Mouse (Mus musculus) right cerebral cortex, postnatal 10 days (tissue): Measurements from ENCODE around the gene 4930432M17Rik.

Source experiments
- DNase-seq, 2 experiments: peaks; one replicate each; pipeline ENCODE4 v3.0.0; 2021; ENCODE audit warnings: low spot score in 2 of 2

The 4930432M17Rik gene

DNA sequence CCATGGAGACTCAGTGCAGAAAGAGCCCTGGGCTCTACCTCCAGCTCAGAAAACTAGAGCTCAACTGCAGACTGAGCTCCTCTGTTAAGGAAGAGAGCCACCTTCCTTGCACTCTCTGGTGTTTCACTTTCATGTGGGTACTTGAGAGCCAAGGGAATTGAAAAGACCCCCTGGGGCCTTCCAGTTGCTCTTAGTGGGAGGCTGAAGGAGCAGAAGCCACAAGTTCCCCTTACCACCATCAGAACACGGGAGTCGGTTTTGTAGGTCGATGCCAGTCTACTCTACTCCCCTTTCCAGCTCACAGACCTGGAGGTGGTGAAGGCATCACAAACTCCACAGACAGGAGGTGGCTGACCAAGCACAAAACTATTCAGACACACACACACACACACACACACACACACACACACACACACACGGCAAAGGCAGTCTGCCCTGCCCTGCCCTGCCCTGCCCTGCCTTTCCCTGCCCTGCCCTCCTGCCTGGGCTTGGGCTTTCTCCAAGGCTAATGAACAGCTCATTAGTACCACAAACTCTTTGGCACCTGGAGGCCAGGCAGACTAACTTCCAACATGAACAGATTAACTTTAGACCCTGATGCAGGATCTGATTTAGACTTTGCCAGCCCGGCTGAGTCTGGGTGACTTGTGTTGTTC is 1.7 kb downstream of the 4930432M17Rik start:
- no peak for DNase-seq

DNA sequence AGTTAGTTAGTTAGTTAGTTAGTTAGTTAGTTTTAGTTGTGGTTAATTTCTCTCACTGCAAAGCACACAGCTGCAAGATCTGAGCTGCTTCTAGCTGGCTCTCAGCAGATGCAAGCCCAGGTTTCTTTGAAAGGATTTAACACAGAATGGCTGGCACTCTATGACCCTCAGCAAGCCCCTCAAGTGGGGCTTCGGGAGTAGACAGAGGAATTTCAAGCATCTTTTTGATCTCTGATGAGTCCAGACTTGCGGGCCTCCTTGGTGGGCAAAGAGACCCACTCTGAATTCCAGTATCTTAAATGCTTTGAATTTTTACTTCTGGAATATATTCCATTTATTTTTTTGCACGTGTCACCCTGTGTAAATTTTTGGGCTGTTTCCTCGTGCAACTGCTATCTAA is 8.4 kb downstream of the 4930432M17Rik start:
- DNase-seq = no peak

DNA sequence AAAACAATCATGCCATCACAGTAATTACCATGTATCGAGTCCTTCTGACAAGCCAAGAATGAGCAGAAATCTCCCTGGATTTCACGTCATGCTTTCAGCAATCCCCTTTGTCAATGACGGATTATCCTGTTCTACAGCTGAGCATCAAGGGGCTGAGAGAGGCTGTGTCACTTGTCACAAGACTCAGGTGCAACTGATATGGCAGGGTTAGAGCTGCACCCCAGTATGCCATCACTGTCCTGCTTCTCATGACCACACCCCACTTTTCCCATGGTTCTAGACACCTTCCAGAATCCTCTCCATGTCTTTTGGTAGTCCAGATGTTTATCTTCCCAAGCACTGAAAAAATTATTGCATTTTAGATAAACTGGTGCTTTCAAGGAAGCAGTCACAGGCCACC is 8.9 kb downstream of the 4930432M17Rik start:
- DNase-seq = no peak

DNA sequence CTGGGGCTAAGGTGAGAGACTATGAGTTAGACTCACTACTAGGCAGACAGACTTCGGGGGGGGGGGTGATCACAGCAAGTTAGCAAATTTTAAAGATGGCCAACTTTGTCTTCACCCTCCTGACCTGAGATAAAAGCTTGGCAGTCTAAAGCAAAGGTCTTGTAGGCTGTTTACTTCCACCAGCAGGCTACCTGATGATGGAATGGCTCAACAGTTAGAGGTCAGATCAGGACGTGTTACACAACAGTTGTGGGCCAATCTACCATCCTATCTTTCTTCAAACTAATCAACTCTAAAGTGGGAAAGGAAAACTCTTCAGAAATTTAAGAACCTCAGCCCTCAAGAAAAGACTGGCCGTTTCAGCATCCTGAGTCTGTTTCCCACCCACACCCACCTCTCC is 9.6 kb downstream of the 4930432M17Rik start:
- DNase-seq = no peak

DNA sequence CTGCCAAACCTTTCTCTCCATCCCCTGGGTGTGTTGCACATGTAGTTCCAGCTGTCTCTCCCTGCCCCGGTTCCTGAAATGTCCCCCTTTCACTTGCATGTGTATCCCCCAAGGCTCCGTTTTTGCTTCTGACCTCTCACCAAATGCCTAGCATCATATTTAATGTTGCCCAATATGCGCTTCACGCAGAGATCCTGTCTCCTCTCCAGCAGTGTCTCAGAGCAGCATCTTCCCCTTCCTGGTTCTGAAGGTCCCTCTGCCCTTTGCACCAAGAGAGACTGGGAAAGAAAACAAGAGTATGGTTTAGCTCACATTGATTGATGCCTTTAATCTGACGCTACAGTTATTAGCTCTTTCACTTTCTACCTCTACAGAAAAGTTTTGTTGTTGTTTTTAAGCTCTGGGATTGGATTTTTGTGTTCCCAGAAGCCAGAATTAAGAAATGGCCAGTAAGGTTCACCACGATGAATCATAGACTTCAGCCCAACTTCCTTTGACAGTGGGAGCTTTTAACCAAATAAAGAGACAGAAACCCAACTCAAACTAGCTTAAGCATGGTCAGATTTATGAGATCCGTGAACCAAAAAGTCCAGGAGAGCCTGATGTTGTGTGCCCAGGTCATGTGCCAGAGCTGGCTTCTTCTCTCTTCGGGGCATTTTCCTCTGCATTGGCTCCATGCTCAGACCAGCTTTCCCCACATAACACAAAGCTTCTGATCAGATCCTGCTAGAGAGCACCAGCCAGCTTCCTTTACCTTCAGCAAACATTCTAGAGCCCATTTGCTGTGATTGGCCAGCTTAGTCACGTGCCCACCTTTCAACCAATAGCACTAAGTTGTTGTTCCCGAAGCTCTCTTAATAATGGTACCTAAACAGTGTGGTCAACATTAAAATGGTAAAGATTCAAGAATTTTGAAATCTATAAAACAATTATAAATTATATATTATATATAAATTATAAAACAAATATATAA is 12.2 kb downstream of the 4930432M17Rik start:
- DNase-seq = no peak

DNA sequence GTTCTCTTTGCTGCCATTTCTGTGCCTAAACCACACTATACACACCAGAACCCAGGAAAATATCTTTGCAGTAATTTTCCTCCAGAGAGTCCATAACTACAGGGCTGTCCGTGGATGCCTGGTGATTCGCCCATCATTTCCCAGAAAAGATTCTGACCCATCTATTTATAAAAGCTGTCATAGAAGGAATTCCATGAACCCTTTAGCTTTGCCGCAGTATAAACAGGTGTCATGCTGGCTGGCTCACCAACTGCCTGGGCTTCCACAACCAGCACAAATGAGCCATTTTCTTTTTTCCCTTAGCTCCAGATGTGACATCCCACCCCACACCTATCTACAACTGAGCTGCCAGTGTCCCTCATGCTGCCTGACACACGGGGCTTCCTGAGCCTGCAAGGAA is 14.0 kb downstream of the 4930432M17Rik start:
- DNase-seq = no peak

DNA sequence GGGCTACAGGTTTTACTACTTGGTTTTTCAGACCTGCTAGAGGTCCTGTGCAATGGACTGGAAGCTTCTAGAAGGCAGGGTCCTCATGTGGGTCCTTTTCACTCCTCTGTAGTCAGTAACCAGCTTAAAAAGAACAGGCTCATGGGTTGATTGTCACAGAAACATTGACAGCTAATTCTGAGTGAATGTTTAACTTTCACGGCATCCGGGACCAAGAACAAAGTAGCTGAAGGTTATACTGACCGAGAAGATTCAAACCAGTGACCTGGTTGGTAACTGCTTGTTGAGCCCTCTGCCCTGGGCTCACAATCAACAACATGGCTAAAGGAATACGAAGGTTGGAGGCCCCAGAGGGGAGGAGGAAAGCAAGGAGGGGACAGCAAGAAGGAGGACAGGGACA is 14.4 kb downstream of the 4930432M17Rik start:
- no peak for DNase-seq

DNA sequence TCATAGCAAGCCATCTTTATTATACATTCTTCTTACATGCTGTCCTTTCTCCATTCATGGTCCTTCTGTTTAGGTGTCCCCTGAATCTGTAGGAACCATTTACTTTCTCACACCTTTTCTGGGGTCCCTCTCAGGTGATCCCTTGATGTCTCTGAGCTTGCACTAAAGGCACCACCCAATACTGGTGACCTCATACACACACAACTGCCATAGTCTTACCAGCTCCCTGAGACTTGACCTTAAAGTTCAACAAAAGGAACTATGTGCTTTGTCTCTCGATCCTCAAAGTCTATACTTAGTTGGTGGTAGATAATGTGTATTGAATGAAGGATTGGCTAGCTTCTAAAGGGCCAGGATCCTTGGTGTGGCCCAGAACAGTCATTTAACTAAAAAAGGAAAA is 15.4 kb downstream of the 4930432M17Rik start:
- no peak for DNase-seq

DNA sequence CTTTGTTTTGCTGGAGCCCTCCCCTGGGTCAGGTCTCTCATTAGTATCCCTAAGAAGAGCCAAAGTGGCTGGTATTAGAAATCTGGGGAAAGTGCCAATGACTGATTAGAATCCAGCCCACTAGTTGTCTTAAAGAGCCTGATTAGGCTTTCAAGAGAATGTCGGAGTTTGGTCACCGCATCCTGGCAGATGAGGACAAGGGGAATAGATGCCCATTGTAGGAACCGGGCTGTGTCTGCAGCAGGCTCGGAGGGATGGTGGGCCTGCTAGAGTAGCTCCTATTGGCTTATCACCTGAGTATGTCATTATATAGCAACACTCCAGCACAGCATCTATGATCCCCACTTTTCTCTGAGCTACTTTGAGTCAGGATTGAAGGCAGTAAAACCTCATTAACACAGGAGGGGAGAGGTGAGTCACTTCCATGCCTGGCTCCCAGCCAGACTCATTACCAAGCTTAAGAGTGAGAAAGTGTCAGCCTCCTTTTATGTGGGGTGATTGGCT is 15.9 kb downstream of the 4930432M17Rik start:
- DNase-seq = peak; percentile 60 to 64

DNA sequence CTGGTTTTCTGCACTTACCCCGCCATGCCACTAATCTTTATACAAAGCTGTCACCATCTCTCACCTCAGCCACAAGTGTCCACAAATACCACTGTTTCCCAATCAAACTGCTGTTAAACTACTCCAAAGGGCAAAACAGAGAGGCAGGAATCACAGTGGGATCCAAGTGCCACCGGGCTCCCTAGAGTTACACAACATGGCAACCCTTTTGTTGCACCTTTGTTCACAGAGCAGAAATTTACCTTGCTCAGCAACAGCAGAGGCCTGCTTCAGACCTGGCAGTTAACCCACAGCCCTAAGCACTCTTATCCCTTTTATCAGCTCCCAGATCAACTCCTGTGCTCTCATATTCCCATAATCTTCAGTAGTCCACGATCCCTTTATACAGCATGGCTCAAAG is 17.2 kb downstream of the 4930432M17Rik start:
- no peak for DNase-seq

DNA sequence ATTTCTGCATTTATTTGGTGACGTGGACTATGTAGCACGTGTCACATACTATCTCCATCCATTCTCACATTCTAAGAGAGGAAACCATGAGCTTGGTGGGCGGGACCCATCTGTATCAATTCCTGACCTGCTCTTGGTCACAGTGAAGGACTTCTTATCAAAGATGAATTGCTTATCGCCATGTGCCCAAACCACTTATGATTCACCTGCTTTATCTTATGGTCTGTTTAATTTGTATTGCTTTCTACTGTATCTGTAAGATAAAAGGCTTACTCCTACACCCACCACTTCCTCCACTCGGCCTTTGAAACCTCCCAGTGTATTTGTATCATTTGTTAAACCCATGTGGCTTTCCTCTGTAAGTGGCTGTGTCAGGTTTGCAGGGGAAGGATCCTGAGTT is 18.5 kb downstream of the 4930432M17Rik start:
- DNase-seq = no peak

DNA sequence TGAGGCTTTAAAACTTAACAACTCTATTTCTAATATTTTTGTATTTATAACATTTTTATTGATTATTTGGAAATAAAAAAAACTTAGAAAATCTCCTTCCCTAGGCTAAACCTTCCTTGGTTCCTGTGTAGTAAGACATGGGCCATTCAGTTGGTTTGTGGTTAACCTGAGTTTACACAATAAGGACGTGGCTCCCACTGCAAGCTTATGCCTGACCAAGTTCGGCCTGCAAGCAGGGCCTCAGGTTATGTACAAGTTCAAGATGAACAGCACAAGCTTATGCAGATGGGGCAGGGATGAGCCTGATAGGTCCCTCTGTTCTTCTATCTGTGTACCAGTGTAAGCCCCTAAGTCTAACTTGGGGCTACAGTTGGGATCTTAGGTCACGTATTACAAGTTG is 19.1 kb downstream of the 4930432M17Rik start:
- DNase-seq = no peak

DNA sequence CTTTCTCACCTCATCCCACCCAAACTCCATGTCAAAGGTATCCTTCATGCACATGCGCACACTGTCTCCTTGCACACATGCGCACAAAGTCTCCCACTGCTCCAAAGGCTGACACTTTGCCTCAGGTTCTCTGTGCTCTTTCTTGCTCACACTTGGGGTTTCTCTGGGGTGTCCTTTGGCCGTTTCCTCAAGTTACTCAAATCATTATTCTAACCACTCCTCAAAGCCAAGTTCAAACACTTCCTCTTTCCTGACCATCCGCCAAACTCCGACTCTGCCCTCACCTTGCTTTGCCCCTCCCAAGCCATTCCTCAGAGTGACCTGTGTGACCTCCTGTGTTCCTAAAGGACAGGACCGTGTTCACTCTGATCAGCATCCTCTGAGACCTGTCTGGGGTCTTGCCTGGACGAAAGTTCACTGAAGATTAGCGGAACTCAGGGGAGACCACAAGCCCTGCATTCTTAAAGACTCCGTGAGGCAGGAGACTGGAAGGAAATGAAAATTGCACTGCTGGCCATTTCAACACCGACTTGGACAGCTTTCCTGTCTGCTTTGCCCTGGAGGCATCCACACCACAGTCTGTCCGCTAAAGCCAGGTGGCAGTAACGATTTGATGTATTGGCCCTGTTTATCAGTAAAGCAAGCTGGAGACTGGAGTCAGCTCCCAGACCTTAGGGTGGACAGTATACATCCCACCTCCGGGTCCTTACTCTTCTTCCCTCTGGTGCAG is 22.6 kb downstream of the 4930432M17Rik start:
- no peak for DNase-seq

DNA sequence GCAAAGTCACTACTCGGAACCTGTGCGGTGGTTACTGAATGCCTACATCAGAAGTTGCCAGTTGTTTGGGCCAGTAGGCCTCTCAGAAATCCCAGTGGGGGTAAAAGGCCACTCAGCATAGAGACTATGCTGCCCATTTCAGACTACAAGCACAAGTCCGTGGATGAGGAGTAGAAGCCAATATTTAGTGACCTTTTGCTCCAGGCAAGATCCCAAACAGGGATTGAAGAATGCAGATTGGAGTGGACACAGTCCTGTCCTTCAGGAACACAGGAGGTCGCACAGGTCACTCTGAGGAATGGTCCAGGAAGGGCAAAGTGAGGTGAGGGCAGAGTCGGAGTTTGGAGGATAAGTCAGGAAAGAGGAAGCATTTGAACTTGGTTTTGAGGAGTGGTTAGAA is 23.2 kb downstream of the 4930432M17Rik start:
- DNase-seq = no peak

DNA sequence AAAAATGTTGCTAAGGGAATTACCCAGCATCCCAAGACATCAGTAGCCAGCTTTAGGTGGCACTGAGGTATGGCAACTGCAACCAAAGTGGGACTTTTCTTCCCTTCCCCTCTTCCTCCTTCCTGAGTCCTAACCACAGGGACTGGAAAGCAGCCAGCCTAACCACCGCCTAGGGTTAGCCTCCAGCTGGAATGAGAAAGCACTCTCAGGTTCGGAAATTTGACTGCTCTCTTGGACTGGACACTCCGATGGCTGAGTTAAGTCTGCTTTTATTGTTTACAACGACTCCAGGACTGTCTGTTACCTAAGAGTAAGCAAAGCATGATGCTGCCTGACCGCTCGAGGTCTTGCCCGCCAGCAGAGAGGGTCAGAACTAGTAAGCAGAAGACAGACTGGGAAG is 26.6 kb downstream of the 4930432M17Rik start:
- no peak for DNase-seq

DNA sequence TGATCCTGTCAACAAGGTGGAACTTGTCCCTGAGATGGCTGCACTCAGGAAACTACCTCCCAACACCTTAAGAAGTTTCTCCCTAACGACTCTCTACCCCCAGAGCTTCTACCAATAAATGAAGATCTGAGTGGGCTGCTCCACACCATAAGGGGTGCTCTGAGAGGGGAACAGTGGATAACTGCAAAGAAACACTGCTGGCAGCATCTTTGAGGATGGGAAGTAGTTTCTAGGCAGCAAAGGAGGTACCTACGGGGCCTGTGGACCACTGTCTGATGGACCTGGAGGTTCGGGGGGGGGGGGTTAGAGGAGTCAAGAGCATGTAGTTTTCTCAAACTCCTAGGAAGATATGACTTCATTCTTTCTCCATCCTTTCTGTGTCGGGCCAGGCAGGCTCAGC is 28.8 kb downstream of the 4930432M17Rik start:
- no peak for DNase-seq

DNA sequence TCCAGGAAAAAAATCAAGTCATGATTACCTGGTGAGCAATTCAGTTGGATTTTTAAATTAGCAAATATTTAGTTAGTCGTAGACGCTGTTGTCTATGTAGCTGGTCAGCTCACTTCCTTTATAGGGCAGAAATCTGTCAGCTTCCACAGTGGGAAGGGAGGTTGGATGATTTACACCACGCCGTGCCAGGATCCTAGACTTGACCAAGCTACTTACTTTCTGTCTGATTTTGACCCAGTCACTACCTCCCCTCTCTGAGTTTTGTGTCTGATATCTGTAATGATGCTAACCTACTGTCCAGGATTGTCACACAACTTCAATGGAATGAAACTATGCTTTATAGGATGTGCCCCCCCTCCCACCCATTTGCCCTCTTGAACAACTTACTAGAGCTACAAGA is 29.3 kb downstream of the 4930432M17Rik start:
- DNase-seq = no peak

DNA sequence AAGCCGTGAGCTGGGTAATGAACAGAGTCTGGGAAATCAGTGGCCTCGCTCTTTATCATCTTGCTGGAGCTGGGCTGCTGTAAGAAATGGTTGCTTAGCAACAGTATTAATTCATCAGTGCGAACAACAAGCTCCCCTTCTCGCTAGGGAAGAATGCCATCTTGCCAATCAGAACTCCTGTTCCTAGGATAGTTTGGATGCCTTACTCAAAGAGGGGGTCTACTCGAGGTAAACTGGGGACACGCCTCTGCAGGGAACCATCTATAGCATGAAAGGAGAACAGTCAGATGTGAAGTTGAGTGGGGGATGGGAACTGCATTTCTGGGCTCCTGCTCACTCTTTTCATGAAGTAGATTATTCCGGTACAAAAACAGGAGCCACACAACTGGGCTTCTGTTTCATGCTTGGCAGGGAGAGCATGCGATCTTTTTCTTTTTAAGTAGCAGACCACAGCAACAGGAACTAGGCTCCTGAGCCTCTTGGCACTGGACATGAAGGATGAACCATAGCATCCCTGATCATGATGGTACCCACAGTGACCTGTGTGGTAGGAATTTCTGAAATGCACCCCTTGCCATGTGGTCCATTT is 29.9 kb downstream of the 4930432M17Rik start:
- peak; percentile 81 to 92 for DNase-seq

DNA sequence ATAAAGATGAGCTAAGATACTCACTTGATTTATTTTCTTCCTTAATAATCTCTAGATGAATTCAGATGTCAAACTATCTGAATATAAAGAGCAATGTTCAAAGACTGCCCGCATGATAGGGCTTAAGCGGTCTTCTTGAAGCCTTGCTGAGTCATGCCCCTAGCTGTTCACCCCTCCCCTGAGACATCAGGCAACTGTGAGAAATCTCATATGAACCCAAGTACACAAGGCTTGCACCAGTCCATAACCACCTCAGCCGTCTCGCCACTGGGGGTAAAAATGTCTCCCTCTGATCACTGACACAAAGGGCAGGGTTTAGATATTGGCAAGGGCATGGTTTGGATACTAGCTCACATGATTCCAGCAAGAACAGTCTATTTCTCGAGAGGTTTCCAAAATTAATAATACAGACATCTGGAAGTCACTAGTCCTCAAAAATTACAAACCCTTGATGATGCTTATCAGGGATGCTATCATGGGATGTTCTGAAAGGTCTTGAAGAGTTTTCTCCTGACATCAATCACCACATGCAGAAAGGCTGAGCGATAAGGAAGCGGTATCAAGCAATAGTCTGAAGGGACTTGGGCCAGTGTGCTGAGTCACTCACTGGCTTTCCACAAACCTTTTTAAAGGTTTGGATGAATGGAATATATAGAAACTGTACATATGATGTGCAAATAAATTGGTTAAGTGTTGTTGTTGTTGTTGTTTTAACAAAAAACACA is 32.8 kb downstream of the 4930432M17Rik start:
- no peak for DNase-seq

DNA sequence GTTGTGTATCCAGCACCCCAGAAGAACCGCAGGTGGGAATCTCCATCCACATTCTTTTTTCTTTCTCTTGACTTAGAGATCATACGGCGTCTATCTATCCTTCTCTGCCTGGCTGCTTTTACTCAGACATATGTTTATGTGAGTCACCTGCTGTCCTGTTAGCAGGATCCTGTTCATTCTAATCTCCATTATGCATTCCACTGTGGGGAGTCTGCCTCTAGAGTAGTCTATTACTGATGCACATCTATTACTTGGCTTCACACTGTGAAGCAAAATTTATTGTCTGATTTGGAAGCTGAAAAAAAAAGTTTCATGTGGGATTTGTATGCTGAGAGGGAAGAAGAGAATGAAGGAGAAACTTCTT is 33.3 kb downstream of the 4930432M17Rik start:
- DNase-seq = no peak

DNA sequence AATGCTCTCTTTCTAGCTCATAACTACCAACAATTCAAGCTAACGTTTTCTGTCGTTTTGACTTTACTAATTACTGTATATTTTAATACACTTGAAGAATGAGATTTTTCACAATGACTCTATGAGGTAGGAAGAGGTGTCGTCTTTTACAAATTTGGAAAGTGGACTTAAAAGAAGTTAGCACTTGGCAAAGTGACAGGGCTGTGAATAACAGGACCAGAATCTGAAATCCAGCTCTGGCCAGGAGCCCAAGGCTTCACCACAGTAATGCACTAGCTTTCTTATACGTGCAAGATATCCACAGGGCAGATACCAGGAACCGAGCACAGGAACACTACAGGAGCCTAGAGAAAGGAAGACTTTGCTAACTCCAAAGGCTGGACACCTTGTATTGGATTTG is 35.5 kb downstream of the 4930432M17Rik start:
- peak in 1 of 2 experiments; percentile 56 for DNase-seq
